Mouse (Mus musculus): ENCODE data around the gene Trim54.

The Trim54 gene

DNA sequence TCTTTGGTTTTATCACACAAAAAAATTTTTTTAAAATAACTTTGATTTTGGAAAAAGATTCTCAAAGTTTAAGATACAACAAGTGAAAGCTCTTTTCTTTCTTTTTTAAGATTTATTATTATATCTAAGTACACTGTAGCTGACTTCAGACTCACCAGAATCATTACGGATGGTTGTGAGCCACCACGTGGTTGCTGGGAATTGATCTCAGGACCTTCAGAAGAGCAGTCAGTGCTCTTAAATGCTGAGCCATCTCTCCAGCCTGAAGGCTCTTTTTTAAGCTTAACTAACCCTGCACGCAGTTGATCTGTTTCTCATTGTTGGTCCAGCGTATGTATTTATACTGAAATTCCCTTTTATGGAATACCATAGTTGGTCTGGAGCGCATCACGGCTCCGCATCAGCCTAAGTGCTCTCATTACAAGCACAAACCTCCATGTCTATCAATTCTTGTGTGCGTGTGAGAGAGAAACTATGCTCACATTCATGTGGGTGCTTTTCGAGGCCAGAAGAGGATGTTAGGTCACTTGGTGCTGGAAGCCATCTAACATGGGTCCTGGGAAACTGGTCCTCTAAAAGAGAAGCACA, 64.8 kb downstream of the Trim54 start:
- no peak for DNase-seq (ENCODE audit: low spot score in 2 of 2)

DNA sequence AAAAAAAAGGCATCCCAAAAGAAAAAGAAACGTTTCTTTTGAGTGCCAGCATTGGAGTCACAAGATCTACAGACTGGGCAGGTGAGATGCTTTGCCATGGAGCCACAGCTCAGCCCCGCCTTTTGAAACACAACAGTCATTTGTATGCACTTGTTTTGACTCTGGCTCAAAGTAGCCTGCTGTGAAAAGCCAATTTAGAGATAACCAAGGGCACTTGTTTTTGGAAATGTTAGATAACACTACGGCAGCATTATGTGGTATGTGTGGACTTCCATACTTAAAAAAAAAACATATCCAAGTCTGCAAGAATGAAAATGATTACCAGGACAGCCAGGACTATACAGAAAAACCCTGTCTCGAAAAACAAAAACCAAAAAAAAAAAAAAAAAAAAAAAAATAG, 67.2 kb downstream of the Trim54 start:
- DNase-seq (ENCODE audit: low spot score in 2 of 2): no peak
